Mouse (Mus musculus) kidney, adult 8-10 months (tissue): ENCODE results near the gene Trmt61a.

Experiments used
- DNase-seq, 2 experiments: peaks; one replicate each; pipeline ENCODE4 v3.0.0; 2022

Gene Trmt61a

DNA sequence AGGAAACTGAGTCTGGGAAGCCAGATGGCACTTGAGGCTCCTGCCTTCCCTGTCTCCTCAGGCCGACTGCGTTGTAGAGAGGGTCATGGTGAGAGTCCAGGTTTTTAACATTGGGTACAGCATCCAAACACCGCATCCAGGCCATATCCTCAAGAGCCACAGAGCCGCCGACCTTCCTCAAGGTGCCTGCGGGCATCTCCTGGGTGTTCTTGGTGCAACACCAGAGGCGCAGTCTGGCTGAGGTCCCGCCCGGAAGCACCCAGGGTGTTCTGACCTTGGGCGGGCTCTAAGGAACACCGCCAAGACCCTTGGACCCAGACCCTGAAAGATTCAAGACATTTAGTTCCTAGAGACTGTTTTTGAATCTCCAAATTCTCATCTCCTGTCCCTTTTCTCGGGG, 5.3 kb upstream of the Trmt61a start:
- no peak for DNase-seq

DNA sequence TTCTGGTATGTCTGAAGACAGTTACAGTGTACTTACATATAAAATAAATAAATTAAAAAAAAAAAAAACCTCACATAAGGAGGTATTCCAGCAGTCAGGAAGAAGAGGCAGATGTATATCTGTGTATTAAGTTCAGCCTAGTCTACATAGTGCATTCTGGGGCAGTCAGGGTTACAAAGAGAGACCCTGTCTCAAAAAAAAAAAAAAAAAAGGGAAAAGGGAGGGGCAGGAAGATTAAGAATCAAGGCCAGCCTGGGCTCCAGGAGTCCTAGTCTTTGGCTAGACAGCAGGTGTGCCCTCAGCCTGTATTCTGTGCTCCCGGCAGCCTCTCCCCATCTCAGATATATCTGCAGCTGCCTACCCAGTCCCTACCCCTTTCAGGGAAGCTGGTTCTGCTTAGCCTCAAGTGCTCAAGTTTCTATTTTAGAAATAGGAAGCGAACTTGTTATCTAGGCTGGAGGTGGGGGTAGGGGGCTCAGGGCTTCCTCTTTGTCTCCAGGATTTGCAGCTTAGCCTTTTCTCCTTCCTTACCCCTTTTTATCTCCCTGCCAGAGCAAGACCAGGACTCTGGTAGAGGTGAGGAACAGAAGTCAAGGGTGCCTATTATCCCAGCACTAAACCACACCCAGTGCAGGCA, 2.9 kb upstream of the Trmt61a start:
- DNase-seq, result no peak

DNA sequence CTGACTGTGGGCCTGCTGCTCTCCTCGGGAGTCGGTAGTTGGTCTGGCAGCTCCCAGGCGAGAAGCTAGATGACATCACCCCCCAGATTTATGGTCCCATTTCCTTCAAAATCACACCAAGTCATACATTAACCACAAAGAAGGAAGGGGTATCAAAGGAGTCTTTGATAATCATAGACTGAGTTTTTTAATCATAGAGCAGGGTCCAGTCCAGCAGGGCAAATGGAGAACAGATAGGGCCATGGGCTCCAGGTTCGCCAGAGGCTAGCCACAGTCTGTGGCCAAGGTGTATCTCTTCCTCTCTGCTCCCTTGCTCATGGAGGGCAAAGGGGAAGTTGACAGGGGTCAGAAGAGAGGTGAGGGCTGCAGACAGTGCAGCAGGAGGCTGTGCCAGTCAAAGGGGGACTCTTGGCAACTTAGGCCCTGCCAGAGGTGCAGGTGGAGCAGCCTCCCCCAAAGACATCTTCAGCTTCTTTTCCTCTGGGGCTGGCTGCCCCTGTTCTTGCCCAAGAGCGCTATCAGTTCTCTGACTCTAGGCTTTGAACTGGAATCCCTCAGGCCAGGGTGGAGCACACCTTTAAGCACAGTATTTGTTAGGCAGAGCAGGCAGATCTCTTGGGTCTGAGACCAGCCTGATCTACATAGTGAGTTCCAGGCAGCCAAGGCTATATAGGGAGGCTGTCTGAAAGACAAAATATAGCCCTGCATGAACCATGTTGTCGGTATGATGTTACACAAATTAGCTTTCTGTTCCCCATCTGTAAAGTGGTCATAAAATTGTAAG, 1.9 kb upstream of the Trmt61a start:
- no peak for DNase-seq

DNA sequence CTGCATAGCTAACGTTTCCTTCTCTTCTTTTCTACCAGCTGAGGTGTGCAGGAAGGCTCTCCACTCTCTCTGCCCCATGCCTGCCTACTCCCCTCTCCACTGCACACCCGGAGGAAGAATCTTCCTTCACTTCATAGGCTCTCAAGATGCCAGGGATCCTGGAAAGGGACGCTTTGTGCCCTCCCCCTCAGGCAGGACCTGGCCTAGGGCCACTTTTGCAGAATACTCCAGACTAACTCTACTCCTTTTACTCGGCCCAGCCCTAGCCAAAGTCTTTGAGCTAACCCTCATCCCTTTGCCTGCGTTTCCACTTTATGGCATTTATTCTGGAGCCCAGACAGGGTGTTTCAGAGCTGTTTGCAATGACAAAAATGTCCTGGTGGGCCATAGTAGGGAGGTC, 484 bp upstream of the Trmt61a start:
- DNase-seq, result peak in 1 of 2 experiments; percentile 45

DNA sequence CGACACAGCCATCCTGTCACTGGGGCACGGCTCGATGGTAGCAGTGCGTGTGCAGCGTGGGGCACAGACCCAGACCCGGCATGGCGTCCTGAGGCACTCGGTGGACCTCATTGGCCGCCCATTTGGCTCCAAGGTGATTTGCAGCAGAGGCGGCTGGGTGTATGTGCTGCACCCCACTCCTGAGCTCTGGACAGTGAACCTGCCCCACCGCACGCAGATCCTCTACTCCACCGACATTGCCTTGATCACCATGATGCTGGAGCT, 697 bp downstream of the Trmt61a start:
- no peak for DNase-seq

DNA sequence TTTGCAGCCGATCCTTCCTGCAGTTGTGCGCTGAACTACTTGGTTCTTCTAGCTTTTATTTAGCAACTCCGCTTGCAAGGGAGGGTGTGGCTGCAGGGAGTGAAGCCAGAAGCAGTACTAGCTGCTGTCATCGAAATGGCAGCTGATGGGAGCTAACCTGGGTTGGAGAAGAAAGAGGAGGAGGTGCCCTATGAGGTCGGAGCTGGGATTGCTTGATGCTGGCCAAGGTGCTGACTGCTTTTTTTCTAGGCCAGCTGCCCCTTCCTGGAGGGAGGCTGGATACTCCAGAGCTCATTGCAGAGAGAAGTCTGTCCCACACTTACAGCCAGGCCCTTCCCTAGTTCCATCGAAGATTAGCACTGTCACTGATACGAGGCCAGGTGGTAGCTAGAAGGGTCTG, 1.1 kb downstream of the Trmt61a start:
- DNase-seq, result no peak

DNA sequence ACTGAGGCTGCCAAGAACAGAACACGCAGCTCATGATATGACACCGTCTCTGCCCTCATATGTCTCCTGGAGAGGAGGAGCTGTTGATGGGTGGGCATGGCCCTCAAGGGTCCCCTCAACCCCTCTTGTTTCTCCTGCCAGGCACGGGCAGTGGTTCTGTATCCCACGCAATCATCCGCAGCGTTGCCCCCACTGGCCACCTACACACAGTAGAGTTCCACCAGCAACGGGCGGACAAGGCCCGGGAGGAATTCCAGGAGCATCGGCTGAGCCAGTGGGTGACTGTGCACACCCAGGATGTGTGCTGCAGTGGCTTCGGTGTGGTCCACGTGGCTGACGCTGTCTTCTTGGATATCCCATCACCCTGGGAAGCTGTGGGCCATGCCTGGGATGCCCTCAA, 2.8 kb downstream of the Trmt61a start:
- DNase-seq, result no peak

DNA sequence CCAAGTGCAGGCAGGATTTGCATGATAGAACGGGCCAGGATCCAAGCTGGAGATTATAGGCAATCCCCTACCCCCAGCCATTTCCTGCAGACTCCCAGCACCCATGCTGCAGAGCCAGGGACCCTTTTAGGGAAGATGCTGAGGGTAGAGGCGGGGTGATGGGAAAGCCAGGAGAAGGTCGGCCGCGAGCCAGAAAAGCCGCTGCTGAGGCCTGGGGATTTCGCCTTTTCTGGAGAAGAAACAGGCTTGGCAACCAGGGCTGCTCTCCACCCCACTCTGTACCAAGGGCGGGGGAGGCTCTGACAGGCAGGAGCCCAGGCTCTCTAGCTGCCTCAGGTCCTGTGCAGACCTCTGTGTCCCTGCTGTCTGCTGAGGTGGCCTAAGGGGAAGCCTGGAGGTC, 3.4 kb downstream of the Trmt61a start:
- DNase-seq, result no peak

DNA sequence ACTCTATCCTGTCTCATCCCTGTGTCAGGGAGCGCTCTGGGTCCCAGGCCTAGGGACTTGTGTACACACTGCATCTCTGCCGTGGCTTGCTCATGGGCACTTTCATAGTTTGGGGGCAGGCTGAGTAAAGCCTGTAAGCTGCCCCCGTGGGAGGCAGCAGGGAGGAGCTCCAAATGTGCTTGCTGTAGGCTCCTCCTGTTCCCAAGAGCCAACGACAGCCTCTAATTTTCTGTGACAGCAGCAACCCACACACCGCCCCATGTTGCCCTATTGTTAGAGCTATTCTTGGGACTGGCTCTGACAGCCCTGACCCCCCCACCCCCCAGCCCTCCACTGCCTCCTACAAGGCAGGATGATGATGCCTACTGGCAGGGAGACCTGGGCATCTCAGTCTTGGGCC, 4.1 kb downstream of the Trmt61a start:
- DNase-seq, result no peak

DNA sequence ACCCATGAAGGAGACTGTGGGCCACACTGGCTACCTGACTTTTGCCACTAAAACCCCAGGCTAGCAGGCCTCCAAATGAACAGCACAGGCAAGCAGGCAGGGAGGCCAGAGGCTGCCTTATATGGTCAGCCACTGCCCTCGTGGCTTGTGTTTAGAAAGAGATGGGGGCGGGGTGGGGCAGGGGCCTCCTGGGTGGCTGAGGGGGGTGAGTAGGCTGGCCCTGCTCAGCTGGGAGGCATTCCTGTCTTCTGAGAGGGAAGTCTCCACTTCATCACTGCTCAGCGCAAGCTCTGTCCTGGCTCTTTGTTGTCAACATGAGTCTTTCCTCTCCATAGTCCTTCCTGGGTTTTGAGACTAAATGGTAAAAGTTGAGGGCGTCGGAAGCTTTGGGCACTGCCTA, 4.9 kb downstream of the Trmt61a start:
- DNase-seq, result no peak

DNA sequence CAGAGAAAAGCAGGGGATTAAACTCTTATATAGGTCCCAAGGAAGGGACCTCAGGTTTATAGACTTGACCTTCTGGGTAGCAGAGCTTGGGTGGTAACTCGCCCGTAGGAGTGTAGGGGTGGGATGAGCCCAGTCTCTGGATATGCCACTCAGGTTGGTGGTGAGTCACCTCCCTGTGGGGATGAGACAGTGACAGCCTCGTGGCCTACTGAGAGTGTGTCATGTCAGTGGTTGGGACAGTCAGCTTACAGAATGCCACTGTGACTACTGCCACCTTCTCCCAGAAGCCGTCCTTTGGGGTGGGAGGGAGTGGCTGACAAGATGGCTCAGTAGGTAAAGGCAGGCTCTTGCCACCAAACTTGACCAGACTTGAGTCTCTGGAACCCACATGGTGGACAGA, 8.5 kb downstream of the Trmt61a start:
- no peak for DNase-seq

DNA sequence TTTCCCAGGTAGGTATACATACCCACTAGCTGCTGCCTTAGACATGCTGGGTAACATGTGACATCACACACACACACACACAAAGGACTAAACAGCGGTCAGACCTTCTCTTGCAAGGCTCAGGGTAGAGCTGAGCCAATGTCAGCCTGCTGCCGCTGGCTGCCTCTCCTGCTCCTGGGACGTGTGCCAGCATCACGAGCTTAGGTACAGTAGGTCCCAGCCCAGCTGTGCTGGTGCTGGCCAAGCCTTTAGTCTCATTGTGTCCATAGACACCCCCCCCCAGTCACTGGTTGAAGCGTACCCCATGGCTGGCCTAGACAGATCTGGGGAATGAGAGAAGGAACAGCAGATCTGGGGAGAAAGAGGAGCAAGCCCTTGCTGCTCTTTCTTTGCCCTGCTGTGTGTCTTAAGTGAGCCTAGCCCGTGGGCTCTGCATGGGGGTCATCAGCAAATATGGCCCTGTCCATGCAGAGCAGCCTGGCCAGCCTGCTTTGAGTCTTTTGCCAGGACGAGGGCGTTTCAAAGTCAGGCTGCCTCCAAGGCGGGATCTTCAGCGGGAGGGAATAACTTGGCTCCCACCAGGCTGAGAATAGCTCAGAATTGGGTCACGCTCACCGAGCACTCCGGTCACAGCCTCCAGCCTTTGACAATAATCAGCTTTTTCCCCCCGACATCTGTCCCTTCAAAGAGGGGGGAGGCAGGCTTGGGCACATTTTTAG, 9.6 kb downstream of the Trmt61a start:
- peak; percentile 92 to 94 for DNase-seq

DNA sequence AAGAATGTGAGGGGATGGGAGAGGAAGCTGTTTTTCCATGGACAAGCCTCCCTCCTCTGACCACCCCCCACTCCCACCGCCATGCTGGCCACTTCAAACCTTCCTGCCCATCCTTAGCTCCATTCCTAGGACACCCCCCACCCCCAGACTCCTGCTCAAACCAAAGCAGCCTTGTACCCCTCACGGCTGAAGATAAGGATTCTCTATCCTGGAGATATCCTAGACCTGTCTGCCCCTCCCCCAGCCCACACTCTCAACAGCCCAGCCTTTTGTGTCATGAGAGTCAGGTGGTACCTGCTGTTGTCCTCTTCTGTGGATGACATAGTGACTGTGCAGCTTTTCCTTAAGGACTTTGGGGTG, 10.1 kb downstream of the Trmt61a start:
- no peak for DNase-seq

DNA sequence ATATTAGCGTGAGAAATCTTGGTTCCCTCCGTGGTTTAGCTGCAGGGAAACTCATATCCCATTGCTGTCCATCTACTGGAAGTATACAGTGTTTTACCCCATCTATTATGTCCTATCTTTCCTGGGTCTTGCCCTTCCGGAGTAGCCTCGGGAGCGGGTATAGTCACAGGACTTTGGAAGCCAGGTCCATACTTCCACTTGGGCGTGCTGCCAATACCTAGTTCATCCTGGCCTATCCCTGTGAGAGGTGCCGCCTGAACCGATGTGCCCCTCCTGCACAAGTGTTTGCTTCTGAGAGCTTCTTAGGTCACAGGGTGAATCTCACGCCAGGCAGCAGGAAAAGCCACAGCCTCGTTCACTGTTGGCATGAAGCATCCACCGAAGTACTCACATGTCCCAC, 11.5 kb downstream of the Trmt61a start:
- peak; percentile 67 to 69 for DNase-seq

DNA sequence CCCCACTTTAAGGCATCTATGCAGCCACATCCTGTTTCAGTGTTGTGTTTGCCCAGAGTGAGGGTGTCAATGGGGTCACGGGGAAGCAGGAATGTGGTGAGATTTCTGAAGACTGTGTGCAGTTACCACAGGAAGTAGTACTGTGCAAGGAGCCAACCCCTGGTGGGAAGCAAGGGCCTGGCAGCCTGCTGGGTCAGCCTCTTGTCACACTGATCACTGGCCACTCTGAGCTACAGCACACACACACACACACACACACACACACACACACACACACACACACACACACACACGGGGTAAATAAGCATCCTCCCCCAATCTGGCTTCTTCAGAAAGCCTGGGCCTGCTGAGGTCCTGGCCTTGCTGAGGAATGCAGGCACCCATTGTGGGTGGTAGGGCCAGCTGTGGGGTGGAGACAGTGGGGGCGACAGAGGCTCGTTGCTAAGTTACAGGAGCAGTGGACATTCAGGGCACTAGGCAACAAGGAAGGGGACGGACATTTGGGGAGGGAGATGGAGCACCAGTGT, 13.5 kb downstream of the Trmt61a start:
- no peak for DNase-seq

DNA sequence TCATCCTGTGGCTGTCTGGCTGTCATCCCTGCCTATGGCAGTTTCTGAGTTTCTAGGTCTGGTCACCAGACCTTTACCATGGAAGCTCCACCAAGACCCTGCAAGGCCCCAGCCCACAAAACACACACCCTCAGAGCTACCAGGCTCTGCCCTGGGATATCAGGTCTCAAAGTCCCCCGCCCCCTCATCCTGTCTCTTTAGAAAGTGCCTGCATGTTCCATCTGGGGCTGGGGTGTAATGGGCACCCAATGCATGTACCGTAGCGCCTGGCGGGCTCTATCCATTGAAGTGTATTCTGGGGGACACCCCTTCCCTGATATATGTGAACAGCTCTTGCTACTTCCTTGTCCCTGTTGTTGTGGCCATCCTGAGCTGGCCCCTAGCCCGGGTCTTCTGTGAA, 15.0 kb downstream of the Trmt61a start:
- DNase-seq, result no peak

DNA sequence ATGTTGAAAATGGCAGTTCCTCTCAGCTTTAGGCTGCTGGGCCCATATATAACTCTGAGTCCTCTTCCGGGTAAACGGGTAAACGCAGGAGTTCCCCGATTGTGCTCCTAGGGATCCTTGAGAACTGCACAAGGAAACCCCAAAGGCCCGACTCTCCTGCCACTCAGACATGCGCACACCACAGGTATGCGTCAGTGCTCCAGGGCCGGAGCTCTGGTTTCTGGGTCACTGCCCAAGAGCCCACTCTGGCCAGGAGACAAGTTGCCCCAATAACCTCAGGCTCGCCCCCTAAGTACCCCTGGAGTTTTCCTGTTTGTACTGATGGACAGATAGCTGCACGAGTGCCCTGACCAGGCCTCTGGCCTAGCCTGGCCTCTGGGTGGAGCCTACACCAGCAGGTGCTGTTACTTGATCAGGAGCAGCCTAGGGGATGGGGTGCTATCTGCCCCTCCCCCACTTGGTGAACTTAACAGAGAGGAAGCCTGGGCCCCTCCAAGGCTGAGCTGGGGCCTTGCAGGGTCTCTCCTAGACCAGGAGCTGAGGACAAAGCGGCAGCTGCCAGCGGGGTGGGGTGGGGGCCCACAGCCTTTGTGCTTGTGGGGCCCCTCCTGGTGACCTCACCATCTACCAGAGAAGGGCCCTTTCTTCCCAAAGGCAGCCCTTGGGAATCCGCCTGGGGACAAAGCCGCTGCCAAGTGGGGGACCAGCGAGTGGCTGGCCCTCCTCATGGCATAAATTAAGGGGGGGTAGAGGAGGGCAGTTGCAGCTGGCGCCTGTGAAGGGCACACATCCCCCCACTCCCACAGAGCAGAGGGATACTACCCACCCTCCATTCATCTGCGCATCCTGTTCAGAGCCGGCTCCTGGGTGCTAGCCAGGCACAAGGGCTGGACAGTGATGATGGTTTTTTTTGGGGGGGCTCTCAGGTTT, 15.7 kb downstream of the Trmt61a start:
- no peak for DNase-seq

DNA sequence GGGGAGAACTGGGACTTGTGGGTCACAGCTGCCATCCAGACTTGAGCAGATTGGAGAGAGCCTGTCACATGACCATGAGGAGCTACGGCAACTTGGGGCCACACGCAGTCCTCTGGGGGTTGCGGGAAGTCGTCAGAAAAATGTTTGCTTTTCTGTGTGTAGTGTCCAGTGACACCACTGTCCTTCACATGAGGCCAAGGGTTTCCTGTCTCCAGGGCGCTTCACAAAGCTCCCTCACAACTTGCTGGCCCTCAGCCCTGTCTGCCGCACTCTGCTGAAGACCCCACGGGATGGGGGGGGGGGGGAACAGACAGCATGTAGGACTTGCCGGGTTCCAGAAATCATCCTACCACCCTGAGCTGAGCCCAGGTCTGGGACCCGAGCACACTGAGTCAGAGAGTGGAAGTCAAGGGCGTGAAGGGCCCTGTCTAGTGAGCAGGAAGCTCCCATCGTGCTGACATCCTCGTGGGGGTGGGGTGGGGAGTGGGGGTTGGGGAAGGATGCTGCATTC, 16.4 kb downstream of the Trmt61a start:
- DNase-seq, result no peak

DNA sequence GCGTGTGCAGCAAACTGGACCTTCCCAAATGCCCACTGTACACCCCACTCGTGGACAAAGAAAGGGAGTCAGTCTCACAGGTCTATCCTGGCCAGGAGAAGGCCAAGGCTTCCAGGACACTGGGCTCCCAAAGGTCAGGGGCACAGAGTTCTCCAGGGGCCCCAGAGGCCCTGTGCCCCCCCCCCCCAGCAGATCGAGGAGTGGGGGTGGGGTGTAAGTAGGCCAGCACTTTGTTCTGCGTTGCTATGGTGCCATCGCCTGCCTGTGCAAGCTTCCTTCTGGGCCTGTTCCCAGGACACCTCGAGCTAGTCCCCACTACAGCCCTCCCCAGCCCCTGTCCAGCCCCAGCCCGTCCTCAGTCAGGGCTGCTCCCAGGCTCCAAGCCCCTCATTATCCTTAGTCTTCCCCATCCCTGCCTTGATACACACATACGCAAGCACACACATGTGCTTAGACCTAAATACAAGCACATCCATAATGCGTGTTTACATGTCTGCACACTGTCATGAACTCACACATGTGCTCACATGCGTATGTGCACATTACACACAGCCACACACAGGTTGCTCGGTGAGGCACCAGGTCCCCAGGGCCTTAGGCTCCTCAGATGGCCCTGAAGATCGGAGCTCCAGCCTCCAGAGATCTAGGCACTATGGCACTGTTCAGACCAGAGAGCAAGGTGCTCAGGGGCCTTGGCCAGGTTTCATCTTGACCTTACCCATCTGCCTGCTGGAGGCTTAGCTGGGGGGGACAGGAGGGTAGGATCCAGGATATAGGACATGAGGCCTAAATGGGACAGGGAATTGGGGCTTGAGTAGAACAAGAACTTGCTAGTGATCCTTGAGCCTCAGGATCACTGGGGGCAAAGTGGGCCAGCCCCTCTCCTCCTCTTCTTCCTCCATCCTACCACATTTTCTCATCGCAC, 17.2 kb downstream of the Trmt61a start:
- no peak for DNase-seq

DNA sequence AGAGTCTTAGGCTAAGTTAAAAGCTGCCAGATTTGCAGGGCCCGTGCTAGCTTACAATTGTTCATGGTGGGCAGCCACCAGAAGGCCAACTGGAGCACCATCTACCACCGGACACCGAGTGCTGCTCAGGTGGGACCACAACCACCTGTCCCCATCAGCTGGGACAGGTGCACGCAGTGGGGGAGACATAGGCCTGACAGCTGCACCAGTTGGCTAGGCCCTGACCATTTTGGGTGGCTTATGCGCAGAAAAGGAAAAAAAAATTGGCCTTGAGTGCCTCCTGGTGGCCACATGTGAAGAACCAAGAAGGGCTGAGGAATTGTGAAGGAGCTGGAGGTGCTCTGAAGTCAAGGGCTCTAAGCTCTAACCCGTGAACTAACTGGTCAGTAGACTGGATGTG, 18.3 kb downstream of the Trmt61a start:
- peak; percentile 67 to 79 for DNase-seq

DNA sequence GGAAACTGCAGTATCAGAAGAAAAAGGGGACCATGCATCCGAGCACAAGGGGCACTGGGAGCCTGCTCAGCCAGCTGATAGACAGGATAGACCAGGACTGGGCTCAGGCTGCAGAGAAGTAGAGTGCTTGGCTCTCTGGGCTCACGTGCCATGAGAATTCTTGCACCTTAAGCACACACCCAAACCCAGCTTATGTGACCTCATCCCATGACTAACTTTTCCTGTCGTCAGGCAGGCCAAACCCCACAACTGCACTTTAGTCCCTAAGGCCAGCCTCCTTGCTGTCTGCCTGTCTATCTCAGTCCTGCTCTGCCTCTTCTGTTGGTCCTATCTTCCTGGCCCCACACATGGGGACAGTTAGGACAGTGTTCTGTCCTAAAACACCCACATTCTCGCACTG, 19.8 kb downstream of the Trmt61a start:
- DNase-seq, result no peak
